Mouse (Mus musculus) midbrain, embryonic 13.5 days (tissue): ENCODE measurements around the gene Sat2. TPM values are rescaled to one million over a fixed set of nuclear protein-coding genes. Genes with fewer than 3 reads are reported as not detected.
A peak's percentile ranks its signal among the peaks of the same experiment; 100 is the strongest.
"Not testable (repeated sequence)": the region's sequence is repeated elsewhere in the genome, so short reads cannot be mapped to it uniquely, and the experiment has no call there.

ENCODE experiments used
- ATAC-seq: fragments of 200-750 bp; cut with Nextera tagmentation; 2 replicates; pipeline ENCODE4 v1.8.0; 2017; ENCODE audit warnings: mild to moderate bottlenecking, moderate TSS enrichment, moderate library complexity
- H3K27ac ChIP-seq: fragments of 300-500 bp; sonication (generic); 2 replicates; pipeline ENCODE4 v1.5.1; 2015; ENCODE audit warnings: inconsistent platforms, mild to moderate bottlenecking, moderate library complexity
- H3K27me3 ChIP-seq: fragments of 300-500 bp; sonication (generic); 2 replicates; pipeline ENCODE4 v1.6.1; 2015; ENCODE audit warnings: mild to moderate bottlenecking, inconsistent platforms
- H3K36me3 ChIP-seq: fragments of 300-500 bp; sonication (generic); 2 replicates; pipeline ENCODE4 v1.6.1; 2015; ENCODE audit warnings: mild to moderate bottlenecking, inconsistent platforms
- H3K4me1 ChIP-seq: fragments of 300-500 bp; sonication (generic); replicated peaks from 2 replicates; pipeline ENCODE4 v1.6.1; 2015; ENCODE audit warnings: inconsistent platforms
- H3K4me2 ChIP-seq: fragments of 300-500 bp; sonication (generic); replicated peaks from 2 replicates; pipeline ENCODE4 v1.6.1; 2015; ENCODE audit warnings: moderate library complexity, mild to moderate bottlenecking, inconsistent platforms
- H3K4me3 ChIP-seq: fragments of 300-500 bp; sonication (generic); replicated peaks from 2 replicates; pipeline ENCODE4 v1.5.1; 2015; ENCODE audit warnings: mild to moderate bottlenecking, inconsistent platforms
- H3K9ac ChIP-seq: fragments of 300-500 bp; sonication (generic); replicated peaks from 2 replicates; pipeline ENCODE4 v1.6.1; 2015; ENCODE audit warnings: mild to moderate bottlenecking, inconsistent platforms
- H3K9me3 ChIP-seq: fragments of 300-500 bp; sonication (generic); 2 replicates; pipeline ENCODE4 v1.6.1; 2016; ENCODE audit warnings: mild to moderate bottlenecking, inconsistent platforms
- WGBS: fragments of 180-500 bp; shearing (Covaris S2); methylation state at CpG from one replicate; pipeline ENCODE4 v1.1.7; 2015; 5-methylcytosine and 5-hydroxymethylcytosine counted together
- polyA plus RNA-seq: library from polyadenylated mRNA; unstranded; fragments of >200 nt; fragmentation: Nextera tagmentation; extraction: Ambion mirVana; gene quantifications from 2 replicates; pipeline ENCODE4 v1.2.1, GENCODE M21; 2015

The Sat2 gene
- polyA plus RNA-seq, 1 experiment from 2014 or later: 25.1 TPM

- peak overlapping the region; percentile 64; the same call in 1 of the 2 replicates for H3K27ac ChIP-seq
- ATAC-seq: peak; percentile 47
- H3K9ac ChIP-seq: peak overlapping the region; percentile 86
- 49% methylated on average over 3 of the region's 3 CpGs for WGBS
- H3K27me3 ChIP-seq: peaks cover 10% of the 10 kb centered on the region; the same call in 1 of the 2 replicates
- peak overlapping the region; percentile 62 for H3K4me3 ChIP-seq
- H3K4me2 ChIP-seq: peak overlapping the region; percentile 92
- H3K9me3 ChIP-seq: no peaks in the 10 kb centered on the region
- peaks cover 17% of the 10 kb centered on the region for H3K36me3 ChIP-seq
- H3K4me1 ChIP-seq: peaks cover 39% of the 10 kb centered on the region
Measured at GRCm38 (mm10) chr11:69604347-69604746, 17.5 kb upstream of the Sat2 start.

GRCm38 (mm10) chr11:69604795-69605664 lies 16.8 kb upstream of the Sat2 start:
- under 1% methylated on average over 63 of the region's 73 CpGs for WGBS
- peak overlapping the region; percentile 92 for H3K4me2 ChIP-seq

GRCm38 (mm10) chr11:69605726-69606490 lies 15.9 kb upstream of the Sat2 start, which contains the start of gene Atp1b2:
TSS of gene Atp1b2 (minus strand) at chr11:69605942.
- 3% methylated on average over 32 of the region's 32 CpGs for WGBS
- peak within 1 kb of the TSS; percentile 86 for H3K9ac ChIP-seq
- peak within 1 kb of the TSS; percentile 92 for H3K4me2 ChIP-seq
- H3K9me3 ChIP-seq: no peaks in the 10 kb centered on the region
- H3K27ac ChIP-seq: peak within 1 kb of the TSS; percentile 64
- peaks cover 14% of the 10 kb centered on the region for H3K36me3 ChIP-seq
- peak; percentile 92 for ATAC-seq
- peak within 1 kb of the TSS; percentile 62 for H3K4me3 ChIP-seq
- H3K27me3 ChIP-seq: peaks cover 10% of the 10 kb centered on the region; the same call in 1 of the 2 replicates
- H3K4me1 ChIP-seq: peaks cover 24% of the 10 kb centered on the region

More at GRCm38 (mm10) chr11:69604795-69605664, 16.8 kb upstream of the Sat2 start:
- Histone ChIP-seq H3K9ac (peak overlapping the region; percentile 86), H3K4me3 (peak overlapping the region; percentile 62), H3K36me3 (peaks cover 17% of the 10 kb centered on the region), H3K27me3 (peaks cover 10% of the 10 kb centered on the region; the same call in 1 of the 2 replicates), H3K4me1 (peaks cover 33% of the 10 kb centered on the region), H3K27ac (peak overlapping the region; percentile 64), H3K9me3 (no peaks in the 10 kb centered on the region)
- ATAC-seq: peak; percentile 62

- Histone ChIP-seq H3K4me3 (peak overlapping the region; percentile 62), H3K4me2 (peak overlapping the region; percentile 92), H3K4me1 (peaks cover 23% of the 10 kb centered on the region), H3K9me3 (no peaks in the 10 kb centered on the region), H3K27ac (peak overlapping the region; percentile 44; the same call in 1 of the 2 replicates), H3K9ac (no peak overlapping the region), H3K36me3 (peaks cover 10% of the 10 kb centered on the region), H3K27me3 (peaks cover 10% of the 10 kb centered on the region; the same call in 1 of the 2 replicates)
- ATAC-seq: no peak
- 50% methylated on average over 2 of the region's 2 CpGs for WGBS
Measured at GRCm38 (mm10) chr11:69606491-69606795, 15.4 kb upstream of the Sat2 start.

- Histone ChIP-seq H3K4me2 (no peak overlapping the region), H3K27ac (no peak overlapping the region), H3K4me1 (peaks cover 23% of the 10 kb centered on the region), H3K4me3 (no peak overlapping the region), H3K9ac (no peak overlapping the region), H3K9me3 (no peaks in the 10 kb centered on the region), H3K36me3 (peaks cover 6% of the 10 kb centered on the region), H3K27me3 (peaks cover 10% of the 10 kb centered on the region; the same call in 1 of the 2 replicates)
- ATAC-seq: no peak
- WGBS: 84% methylated on average over 2 of the region's 2 CpGs
Measured at GRCm38 (mm10) chr11:69606832-69607231, 15.0 kb upstream of the Sat2 start.

- Histone ChIP-seq H3K9ac (no peak overlapping the region), H3K4me2 (no peak overlapping the region), H3K27me3 (peaks cover 3% of the 10 kb centered on the region; the same call in 1 of the 2 replicates), H3K36me3 (no peaks in the 10 kb centered on the region), H3K27ac (no peak overlapping the region), H3K4me1 (peaks cover 21% of the 10 kb centered on the region), H3K4me3 (no peak overlapping the region), H3K9me3 (no peaks in the 10 kb centered on the region)
- 83% methylated on average over 3 of the region's 3 CpGs for WGBS
- no peak for ATAC-seq
Measured at GRCm38 (mm10) chr11:69608525-69608924, 13.3 kb upstream of the Sat2 start.

GRCm38 (mm10) chr11:69609416-69609815 lies 12.4 kb upstream of the Sat2 start:
- WGBS: 67% methylated on average over 7 of the region's 7 CpGs
- H3K9ac ChIP-seq: no peak overlapping the region
- no peaks in the 10 kb centered on the region for H3K36me3 ChIP-seq
- peaks cover 17% of the 10 kb centered on the region for H3K4me1 ChIP-seq
- no peak overlapping the region for H3K4me3 ChIP-seq
- H3K9me3 ChIP-seq: no peaks in the 10 kb centered on the region
- H3K27ac ChIP-seq: no peak overlapping the region
- ATAC-seq: no peak
- H3K4me2 ChIP-seq: no peak overlapping the region
- H3K27me3 ChIP-seq: no peaks in the 10 kb centered on the region

GRCm38 (mm10) chr11:69610899-69611298 lies 10.9 kb upstream of the Sat2 start:
- Histone ChIP-seq H3K4me1 (peaks cover 11% of the 10 kb centered on the region), H3K4me3 (no peak overlapping the region), H3K27ac (no peak overlapping the region), H3K27me3 (no peaks in the 10 kb centered on the region), H3K4me2 (no peak overlapping the region), H3K36me3 (no peaks in the 10 kb centered on the region), H3K9ac (no peak overlapping the region), H3K9me3 (no peaks in the 10 kb centered on the region)
- ATAC-seq: no peak
- WGBS: 62% methylated on average over 4 of the region's 4 CpGs

- ATAC-seq: peak; percentile 55; the same call in 1 of the 2 replicates
- 8% methylated on average over 19 of the region's 19 CpGs for WGBS
- H3K4me2 ChIP-seq: peak overlapping the region; percentile 13; the same call in 1 of the 2 replicates
Measured at GRCm38 (mm10) chr11:69613553-69614256, 8.1 kb upstream of the Sat2 start.

GRCm38 (mm10) chr11:69614257-69614588 lies 7.6 kb upstream of the Sat2 start:
- H3K27me3 ChIP-seq, H3K27ac ChIP-seq, H3K4me3 ChIP-seq, H3K4me1 ChIP-seq, H3K9ac ChIP-seq, H3K9me3 ChIP-seq, ATAC-seq, H3K36me3 ChIP-seq, H3K4me2 ChIP-seq: not testable (repeated sequence)
- 56% methylated on average over 11 of the region's 11 CpGs for WGBS

More at GRCm38 (mm10) chr11:69613553-69614256, 8.1 kb upstream of the Sat2 start:
- Histone ChIP-seq H3K9ac (peak overlapping the region; percentile 28; the same call in 1 of the 2 replicates), H3K27me3 (no peaks in the 10 kb centered on the region), H3K9me3 (no peaks in the 10 kb centered on the region), H3K36me3 (no peaks in the 10 kb centered on the region), H3K4me1 (peaks cover 6% of the 10 kb centered on the region), H3K4me3 (no peak overlapping the region), H3K27ac (no peak overlapping the region)

- WGBS: 50% methylated on average over 10 of the region's 10 CpGs
- H3K9ac ChIP-seq: peak overlapping the region; percentile 3
Measured at GRCm38 (mm10) chr11:69616781-69617180, 5.0 kb upstream of the Sat2 start.

More at GRCm38 (mm10) chr11:69616781-69617180, 5.0 kb upstream of the Sat2 start:
- ATAC-seq: no peak
- Histone ChIP-seq H3K27me3 (no peaks in the 10 kb centered on the region), H3K9me3 (no peaks in the 10 kb centered on the region), H3K4me3 (no peak overlapping the region), H3K4me2 (no peak overlapping the region), H3K27ac (no peak overlapping the region), H3K4me1 (peaks cover 10% of the 10 kb centered on the region), H3K36me3 (no peaks in the 10 kb centered on the region)
